Mouse (Mus musculus) lung, postnatal 0 days (tissue): ENCODE data around the gene Tor1aip2.

ENCODE experiments used
- CTCF ChIP-seq: IDR thresholded peaks from 2 replicates; pipeline ENCODE4 v1.5.1; 2016; ENCODE audit warnings: antibody characterized with exemption, mild to moderate bottlenecking
- EP300 ChIP-seq: IDR thresholded peaks from 2 replicates; pipeline ENCODE4 v1.6.1; 2016; ENCODE audit warnings: antibody characterized with exemption, mild to moderate bottlenecking, control low read depth

DNA sequence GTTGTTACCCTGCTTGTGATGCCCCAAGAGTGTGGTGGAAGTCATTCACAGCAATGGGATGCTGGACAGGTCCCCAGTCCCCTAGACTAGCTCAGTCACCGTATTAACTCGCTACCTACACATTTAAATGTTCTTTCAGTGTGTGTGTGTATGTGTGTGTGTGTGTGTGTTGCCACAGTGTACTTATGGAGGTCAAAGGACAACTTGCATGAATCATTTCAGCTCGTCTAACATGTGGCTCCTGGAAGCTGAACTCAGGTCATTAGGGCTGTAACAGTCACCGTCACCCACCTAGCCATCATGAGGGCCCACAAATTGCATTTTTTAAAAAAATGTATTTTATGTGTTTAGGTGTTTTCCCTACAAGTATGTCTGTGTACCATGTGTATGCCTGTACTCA is 27.0 kb downstream of the Tor1aip2 start:
- TF ChIP-seq CTCF (no peak), EP300 (no peak)
